Mouse (Mus musculus) olfactory bulb, adult 2 months (tissue): ENCODE data around the gene Fcer2a.

Source experiments
- CTCF ChIP-seq: fragments of 200-500 bp; IDR thresholded peaks from 2 replicates; pipeline ENCODE4 v1.5.1; 2012; ENCODE audit warnings: low read depth, mild to moderate bottlenecking, low read length, moderate library complexity; ENCODE audit not compliant: insufficient read depth
- POLR2A ChIP-seq: fragments of 200-500 bp; IDR thresholded peaks from 2 replicates; pipeline ENCODE4 v1.6.1; 2012; ENCODE audit warnings: mild to moderate bottlenecking, low read depth, low read length, moderate library complexity; ENCODE audit not compliant: insufficient read depth

DNA sequence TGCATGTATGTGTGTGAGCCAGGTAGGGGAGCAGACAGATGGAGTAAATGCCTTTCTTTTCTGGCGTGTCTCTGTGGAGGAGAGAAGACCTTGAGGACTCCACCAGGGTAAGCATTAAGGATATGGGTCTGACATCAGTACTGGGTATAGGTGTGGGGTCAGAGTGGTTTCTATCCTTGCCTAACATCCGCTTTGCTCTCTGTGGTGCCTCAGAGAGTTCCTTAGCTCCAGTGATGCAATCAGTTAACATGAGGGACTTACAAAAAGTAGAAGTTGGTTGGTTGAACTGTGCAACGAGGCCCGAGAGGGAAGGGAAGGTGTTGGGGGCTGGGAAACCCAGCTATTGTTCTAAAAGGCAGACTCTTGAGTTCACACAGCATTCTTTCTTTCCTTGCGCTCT is 29.6 kb downstream of the Fcer2a start:
- TF ChIP-seq CTCF (no peak), POLR2A (no peak)
